In the genomic region with DNA sequence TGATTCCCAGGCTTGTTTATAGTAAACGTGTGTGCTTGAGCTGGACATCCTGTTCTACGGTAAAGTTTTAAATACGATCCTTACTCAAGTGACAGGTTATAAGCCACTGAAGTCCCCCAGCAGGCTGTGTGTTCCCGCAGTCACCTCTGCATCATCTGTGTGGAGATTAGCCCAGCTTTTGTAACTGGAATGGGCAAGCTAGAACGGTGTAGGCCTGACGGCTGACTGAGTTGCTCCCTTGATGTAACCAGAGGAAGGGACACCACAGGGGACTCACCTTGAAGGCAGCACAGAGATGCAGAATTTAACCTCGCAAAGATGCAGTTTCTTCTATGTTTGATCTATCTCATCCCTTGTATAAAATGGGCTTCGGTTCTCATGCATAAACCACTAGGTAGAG, we compare ENCODE assay signal across 21 mouse cellular contexts.
A peak's percentile ranks its signal among the peaks of the same experiment; 100 is the strongest.
DNase-seq lines count a peak whose midpoint lies in the region; ATAC-seq lines count a peak whose summit lies in the region.
"Had no signal": no experiment of that assay in that cellular context is flagged by ENCODE, and none has a peak within 500 bp of the region (broad histone marks: within the 10 kb centered on the region; RNA-seq: fewer than 3 reads in every experiment).

No protein-coding gene starts in this region.

- H3K4me1 ChIP-seq in forebrain, embryonic 13.5 days: peaks cover 16% of the 10 kb centered on the region
- H3K4me1 ChIP-seq in forebrain, embryonic 16.5 days (replicated peaks; ENCODE audit: control insufficient read depth, insufficient read depth, low read length): 0 out of 2 replicates have a peak, but pooled peaks cover 2% of the 10 kb centered on the region
- peaks cover 11% of the 10 kb centered on the region for H3K4me1 ChIP-seq in hindbrain, embryonic 10.5 days (replicated peaks)
- H3K4me1 ChIP-seq in hindbrain, embryonic 12.5 days: 0 out of 2 replicates have a peak, but pooled peaks cover 4% of the 10 kb centered on the region
- H3K4me1 ChIP-seq in midbrain, embryonic 11.5 days (ENCODE audit: control insufficient read depth, insufficient read depth, low read length): peaks cover 13% of the 10 kb centered on the region; the same call in 1 of the 2 replicates
- no peaks in the 10 kb centered on the region for H3K4me1 ChIP-seq in midbrain, embryonic 16.5 days (ENCODE audit: control insufficient read depth, insufficient read depth, low read length)
- H3K4me1 ChIP-seq in midbrain, embryonic 13.5 days (replicated peaks): peaks cover 17% of the 10 kb centered on the region
- H3K4me1 ChIP-seq: heart, embryonic 10.5 days; intestine, embryonic 15.5 days had no signal

- no peak overlapping the region for H3K4me3 ChIP-seq in forebrain, embryonic 13.5 days
- H3K4me3 ChIP-seq in forebrain, embryonic 16.5 days (replicated peaks; ENCODE audit: low read length): no peak overlapping the region
- H3K4me3 ChIP-seq in hindbrain, embryonic 10.5 days: no peak overlapping the region
- no peak overlapping the region for H3K4me3 ChIP-seq in hindbrain, embryonic 12.5 days
- no peak overlapping the region for H3K4me3 ChIP-seq in midbrain, embryonic 11.5 days (ENCODE audit: low read depth, low read length)
- H3K4me3 ChIP-seq in midbrain, embryonic 16.5 days (ENCODE audit: low read depth, low read length): no peak overlapping the region
- H3K4me3 ChIP-seq in midbrain, embryonic 13.5 days (replicated peaks): no peak overlapping the region
- H3K4me3 ChIP-seq: embryonic facial prominence, embryonic 10.5 days; heart, embryonic 10.5 days; intestine, embryonic 15.5 days had no signal

- no peaks in the 10 kb centered on the region for H3K27me3 ChIP-seq in forebrain, embryonic 13.5 days
- no peaks in the 10 kb centered on the region for H3K27me3 ChIP-seq in forebrain, embryonic 16.5 days (replicated peaks; ENCODE audit: control insufficient read depth, insufficient read depth, low read length)
- H3K27me3 ChIP-seq in hindbrain, embryonic 10.5 days (ENCODE audit: insufficient read depth, poor library complexity, severe bottlenecking): no peaks in the 10 kb centered on the region
- no peaks in the 10 kb centered on the region for H3K27me3 ChIP-seq in hindbrain, embryonic 12.5 days
- no peaks in the 10 kb centered on the region for H3K27me3 ChIP-seq in midbrain, embryonic 11.5 days (ENCODE audit: control insufficient read depth, insufficient read depth, low read length)
- H3K27me3 ChIP-seq in midbrain, embryonic 16.5 days (ENCODE audit: control insufficient read depth, insufficient read depth, low read depth, low read length): no peaks in the 10 kb centered on the region
- H3K27me3 ChIP-seq in midbrain, embryonic 13.5 days: no peaks in the 10 kb centered on the region
- H3K27me3 ChIP-seq: CH12.LX; intestine, embryonic 15.5 days; Patski had no signal

- H3K36me3 ChIP-seq in forebrain, embryonic 13.5 days (ENCODE audit: poor library complexity, severe bottlenecking): peaks cover 6% of the 10 kb centered on the region
- H3K36me3 ChIP-seq in forebrain, embryonic 16.5 days (ENCODE audit: control insufficient read depth, insufficient read depth): peaks cover 3% of the 10 kb centered on the region; the same call in 1 of the 2 replicates
- H3K36me3 ChIP-seq in hindbrain, embryonic 10.5 days: no peaks in the 10 kb centered on the region
- no peaks in the 10 kb centered on the region for H3K36me3 ChIP-seq in hindbrain, embryonic 12.5 days
- H3K36me3 ChIP-seq in midbrain, embryonic 11.5 days (ENCODE audit: control insufficient read depth, insufficient read depth, low read length): no peaks in the 10 kb centered on the region
- H3K36me3 ChIP-seq in midbrain, embryonic 16.5 days (ENCODE audit: control insufficient read depth, insufficient read depth, low read length): no peaks in the 10 kb centered on the region
- H3K36me3 ChIP-seq in midbrain, embryonic 13.5 days: no peaks in the 10 kb centered on the region
- H3K36me3 ChIP-seq: embryonic facial prominence, embryonic 10.5 days; heart, embryonic 10.5 days; intestine, embryonic 15.5 days had no signal

- no peak for DNase-seq in hindbrain, embryonic 10.5 days (ENCODE audit: low spot score)
- peak; percentile 89 for DNase-seq in midbrain, embryonic 11.5 days (ENCODE audit: low spot score, missing footprints)
- no peak for DNase-seq in thymus, postnatal 10 days (ENCODE audit: low spot score in 2 of 2)
- DNase-seq: adrenal gland, adult 2 months; adrenal gland, postnatal 25 days; cerebellum, adult 2 months; cerebellum, postnatal 10 days; gastrocnemius, postnatal 36 days; heart, adult 18-20 months; heart, postnatal 14 days; kidney, adult 18-20 months had no signal

- ATAC-seq in forebrain, embryonic 13.5 days: no peak
- ATAC-seq in forebrain, embryonic 16.5 days: no peak
- ATAC-seq in hindbrain, embryonic 12.5 days (ENCODE audit: low FRiP score): no peak
- 0 out of 2 replicates have a peak, but pooled peaks have one; percentile 40 for ATAC-seq in midbrain, embryonic 11.5 days (ENCODE audit: low FRiP score)
- ATAC-seq in midbrain, embryonic 16.5 days: no peak
- ATAC-seq in midbrain, embryonic 13.5 days: peak; percentile 43; the same call in 1 of the 2 replicates
- ATAC-seq: intestine, embryonic 15.5 days; Patski had no signal

- WGBS in forebrain, embryonic 13.5 days: 38% methylated on average over 8 of the region's 8 CpGs
- 42% methylated on average over 8 of the region's 8 CpGs for WGBS in forebrain, embryonic 16.5 days
- WGBS in hindbrain, embryonic 10.5 days: 55% methylated on average over 8 of the region's 8 CpGs
- 53% methylated on average over 8 of the region's 8 CpGs for WGBS in hindbrain, embryonic 12.5 days
- 37% methylated on average over 8 of the region's 8 CpGs for whole genome bisulfite sequencing in midbrain, embryonic 11.5 days
- WGBS in midbrain, embryonic 16.5 days: 28% methylated on average over 8 of the region's 8 CpGs
- 32% methylated on average over 8 of the region's 8 CpGs for WGBS in midbrain, embryonic 13.5 days

- H3K9me3 ChIP-seq in forebrain, embryonic 13.5 days (replicated peaks): peaks cover 7% of the 10 kb centered on the region
- H3K9me3 ChIP-seq in forebrain, embryonic 16.5 days (ENCODE audit: control insufficient read depth, low read length): no peaks in the 10 kb centered on the region
- peaks cover 7% of the 10 kb centered on the region for H3K9me3 ChIP-seq in hindbrain, embryonic 10.5 days
- H3K9me3 ChIP-seq in hindbrain, embryonic 12.5 days (replicated peaks): 0 out of 2 replicates have a peak, but pooled peaks cover 10% of the 10 kb centered on the region
- H3K9me3 ChIP-seq in midbrain, embryonic 11.5 days (ENCODE audit: control insufficient read depth, low read length): peaks cover 8% of the 10 kb centered on the region; the same call in 1 of the 2 replicates
- no peaks in the 10 kb centered on the region; the same call in 1 of the 2 replicates for H3K9me3 ChIP-seq in midbrain, embryonic 16.5 days (replicated peaks; ENCODE audit: control insufficient read depth, low read length, poor library complexity, severe bottlenecking)
- H3K9me3 ChIP-seq in midbrain, embryonic 13.5 days: peaks cover 6% of the 10 kb centered on the region
- H3K9me3 ChIP-seq: embryonic facial prominence, embryonic 10.5 days; heart, embryonic 10.5 days; intestine, embryonic 15.5 days had no signal

- H3K4me2 ChIP-seq in forebrain, embryonic 13.5 days: 0 out of 2 replicates have a peak overlapping the region, but pooled peaks have one; percentile 9
- H3K4me2 ChIP-seq in forebrain, embryonic 16.5 days (ENCODE audit: low read length): no peak overlapping the region
- H3K4me2 ChIP-seq in hindbrain, embryonic 12.5 days (replicated peaks): no peak overlapping the region
- no peak overlapping the region for H3K4me2 ChIP-seq in midbrain, embryonic 11.5 days
- H3K4me2 ChIP-seq in midbrain, embryonic 16.5 days (ENCODE audit: low read length): no peak overlapping the region
- no peak overlapping the region for H3K4me2 ChIP-seq in midbrain, embryonic 13.5 days (replicated peaks)
- H3K4me2 ChIP-seq: intestine, embryonic 15.5 days had no signal

- no peak overlapping the region for H3K27ac ChIP-seq in forebrain, embryonic 13.5 days
- H3K27ac ChIP-seq in forebrain, embryonic 16.5 days (ENCODE audit: low read length): no peak overlapping the region
- H3K27ac ChIP-seq in hindbrain, embryonic 10.5 days: peak overlapping the region; percentile 68
- no peak overlapping the region for H3K27ac ChIP-seq in hindbrain, embryonic 12.5 days
- no peak overlapping the region; the same call in 1 of the 2 replicates for H3K27ac ChIP-seq in midbrain, embryonic 11.5 days (ENCODE audit: low read depth, low read length)
- no peak overlapping the region for H3K27ac ChIP-seq in midbrain, embryonic 16.5 days (ENCODE audit: low read length)
- H3K27ac ChIP-seq in midbrain, embryonic 13.5 days: peak overlapping the region; percentile 14; the same call in 1 of the 2 replicates
- H3K27ac ChIP-seq: embryonic facial prominence, embryonic 10.5 days; heart, embryonic 10.5 days; intestine, embryonic 15.5 days had no signal

- no peak overlapping the region for H3K9ac ChIP-seq in forebrain, embryonic 13.5 days
- no peak overlapping the region for H3K9ac ChIP-seq in forebrain, embryonic 16.5 days (replicated peaks; ENCODE audit: low read depth, low read length)
- H3K9ac ChIP-seq in hindbrain, embryonic 12.5 days: no peak overlapping the region
- H3K9ac ChIP-seq in midbrain, embryonic 11.5 days (ENCODE audit: low read length): no peak overlapping the region
- H3K9ac ChIP-seq in midbrain, embryonic 16.5 days (ENCODE audit: low read depth, low read length): no peak overlapping the region
- H3K9ac ChIP-seq in midbrain, embryonic 13.5 days (replicated peaks): no peak overlapping the region
- H3K9ac ChIP-seq: intestine, embryonic 15.5 days had no signal

Comparison
In these comparisons a context has a peak if more than half of its experiments do, and no peak if none do; other contexts are left out.
1. ATAC-seq: peak in midbrain, embryonic 11.5 days (single experiment) and midbrain, embryonic 13.5 days (single experiment); none in forebrain, embryonic 13.5 days (single experiment), forebrain, embryonic 16.5 days (single experiment), hindbrain, embryonic 12.5 days (single experiment) and midbrain, embryonic 16.5 days (single experiment).
2. H3K27ac ChIP-seq: peak in hindbrain, embryonic 10.5 days (single experiment) and midbrain, embryonic 13.5 days (single experiment); none in forebrain, embryonic 13.5 days (single experiment), forebrain, embryonic 16.5 days (single experiment), hindbrain, embryonic 12.5 days (single experiment), midbrain, embryonic 11.5 days (single experiment) and midbrain, embryonic 16.5 days (single experiment).